Mouse (Mus musculus): Measurements from ENCODE around the gene Abcg1.

- TF ChIP-seq CTCF (IDR thresholded peaks at IDR 0.05; ENCODE audit: low read depth) = no peak
- TF ChIP-seq EP300 (IDR thresholded peaks at IDR 0.05; ENCODE audit: low read depth) = no peak
Observed at GRCm38 (mm10) chr17:31034674-31035356, 22.7 kb upstream of the Abcg1 start.

Data from heart, postnatal 0 days (tissue).